Mouse (Mus musculus): Measurements from ENCODE around the gene Map2.

DNA sequence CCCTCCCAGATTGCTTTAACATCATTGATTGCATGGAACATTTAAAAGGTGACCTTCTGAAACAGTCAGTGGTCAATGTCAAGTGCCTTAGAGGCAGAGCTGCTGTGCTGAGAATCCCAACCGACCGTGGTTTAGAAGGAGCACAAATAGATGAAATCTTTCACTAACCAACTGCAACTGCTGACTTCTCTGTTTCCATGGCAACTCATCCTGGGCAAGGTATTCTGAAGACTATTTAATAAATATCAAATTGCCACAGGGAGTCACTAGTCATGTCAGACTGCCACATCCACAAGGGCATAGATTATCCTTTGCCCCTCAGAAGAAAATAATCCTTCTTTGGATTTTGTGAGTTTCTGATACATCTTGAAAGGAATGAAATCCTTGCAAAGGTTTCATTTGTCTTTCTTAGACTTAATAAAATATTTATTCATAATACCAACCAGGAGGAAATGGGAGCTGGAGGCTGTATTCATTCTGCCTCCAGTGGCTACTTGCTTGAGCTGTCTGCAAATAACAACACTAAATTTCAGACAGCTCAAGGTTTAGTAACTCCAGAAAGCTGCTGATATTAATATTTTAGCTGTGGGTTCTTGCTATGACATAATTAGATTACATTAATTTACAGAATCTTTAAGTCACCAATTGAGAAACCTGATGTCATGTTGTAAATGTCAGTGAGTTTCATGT is 26.1 kb upstream of the Map2 start:
- TF ChIP-seq CTCF (IDR thresholded peaks at IDR 0.05; ENCODE audit: insufficient read depth, low read length): no peak
- TF ChIP-seq POLR2A (IDR thresholded peaks at IDR 0.05; ENCODE audit: borderline replicate concordance, extremely low read depth, low read depth, low read length): no peak

All from lung, adult 2 months (tissue).